Mouse (Mus musculus): ENCODE measurements at regions not wholly inside any gene's neighbourhood (a gene's known extent, or its start where the extent isn't known, plus 50 kb on each side); places are given as distances from the start of the nearest gene placed in this dataset.
"Not testable (repeated sequence)": the region's sequence is repeated elsewhere in the genome, so short reads cannot be mapped to it uniquely, and the experiment has no call there.

DNA sequence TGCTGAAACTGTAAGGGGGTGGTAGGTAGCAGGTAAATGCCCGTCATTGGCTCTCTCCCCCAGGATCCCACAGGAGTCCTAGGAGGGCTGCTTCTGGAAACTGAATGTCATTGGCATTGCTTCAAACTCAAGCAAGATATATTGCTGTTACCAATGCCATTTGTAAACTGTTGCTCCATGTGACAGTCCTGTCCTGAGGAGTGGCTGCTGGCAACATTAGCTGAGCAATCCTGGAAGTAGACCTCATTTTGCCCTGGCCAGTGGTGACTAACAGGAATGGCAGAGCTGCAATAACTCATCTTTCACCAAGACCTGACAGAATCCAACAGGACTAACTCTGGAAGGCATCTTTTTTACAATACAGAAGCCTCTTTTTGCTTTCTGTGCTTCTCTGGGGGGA lies 143.2 kb downstream of the Gm815 start:
- DNase-seq = no peak

DNA sequence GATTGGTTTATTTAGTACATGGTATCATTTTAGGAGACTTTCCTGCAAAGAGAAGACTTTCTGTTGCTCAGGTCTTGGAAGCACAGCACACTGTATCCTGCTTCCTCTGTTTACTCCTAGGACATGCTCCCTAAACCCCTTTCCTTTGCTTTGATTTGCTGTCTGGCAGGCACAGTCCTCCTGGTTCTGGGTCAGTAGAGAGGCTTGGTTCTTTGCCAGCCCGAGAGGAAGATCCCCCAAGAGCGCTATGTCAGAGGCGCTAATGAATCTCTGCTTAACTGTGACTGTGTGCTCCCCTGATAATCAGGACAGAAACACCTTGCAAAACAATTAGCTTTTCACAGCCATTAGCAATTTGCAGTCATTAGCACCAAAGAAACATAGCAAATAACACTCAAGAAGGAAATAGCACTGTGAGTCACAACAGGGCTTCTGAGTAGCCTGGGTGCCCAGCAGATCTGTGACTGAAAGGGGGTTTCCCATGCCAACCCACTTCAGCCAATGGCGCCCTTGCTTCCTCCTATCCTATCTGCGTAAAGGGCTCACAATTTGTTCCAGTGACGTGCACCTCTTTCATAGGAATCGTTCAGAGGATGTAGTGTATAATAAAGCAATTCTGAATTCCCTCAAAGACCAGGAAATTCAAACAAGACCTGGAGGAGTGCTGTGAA lies 145.5 kb downstream of the Gm815 start:
- DNase-seq = peak; percentile 32

DNA sequence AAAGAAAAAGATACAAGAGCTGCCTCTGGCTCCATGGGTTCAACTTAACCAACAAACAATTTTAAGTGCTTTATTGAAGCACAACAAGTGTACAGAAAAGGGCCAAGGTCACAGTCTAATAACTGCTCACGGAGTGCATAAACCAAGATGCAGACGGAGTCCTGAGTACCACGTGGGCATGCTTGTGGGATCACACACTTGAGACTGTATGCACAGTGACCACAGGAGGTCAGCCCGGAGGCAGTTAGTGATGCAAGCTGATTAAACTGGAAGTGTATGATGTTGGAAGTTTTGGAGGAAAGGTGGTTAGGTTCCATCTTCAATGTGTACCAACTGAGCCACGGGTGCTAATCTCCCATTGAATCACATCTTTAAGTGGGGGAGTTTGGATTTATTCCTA lies 146.9 kb downstream of the Gm815 start:
- peak; percentile 27 for DNase-seq

DNA sequence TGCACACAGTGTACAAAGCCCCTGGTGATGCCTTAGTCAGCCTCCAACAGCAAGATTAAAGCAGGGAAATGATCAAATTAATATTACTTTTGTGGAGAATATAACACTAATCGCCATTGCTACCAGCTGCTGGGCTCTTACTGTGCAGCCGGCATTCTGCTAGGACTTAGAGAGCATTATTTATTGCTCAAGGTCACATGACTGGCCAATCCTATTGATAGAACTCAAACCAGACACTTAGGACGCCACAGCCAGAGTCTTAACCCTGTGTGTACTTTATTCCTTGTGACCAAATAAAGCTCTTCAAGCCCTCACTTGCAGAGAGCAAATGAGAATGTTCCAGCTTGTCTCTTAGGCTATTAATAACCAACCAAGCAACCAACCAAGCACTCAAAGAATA lies 152.6 kb downstream of the Gm815 start:
- no peak for DNase-seq

DNA sequence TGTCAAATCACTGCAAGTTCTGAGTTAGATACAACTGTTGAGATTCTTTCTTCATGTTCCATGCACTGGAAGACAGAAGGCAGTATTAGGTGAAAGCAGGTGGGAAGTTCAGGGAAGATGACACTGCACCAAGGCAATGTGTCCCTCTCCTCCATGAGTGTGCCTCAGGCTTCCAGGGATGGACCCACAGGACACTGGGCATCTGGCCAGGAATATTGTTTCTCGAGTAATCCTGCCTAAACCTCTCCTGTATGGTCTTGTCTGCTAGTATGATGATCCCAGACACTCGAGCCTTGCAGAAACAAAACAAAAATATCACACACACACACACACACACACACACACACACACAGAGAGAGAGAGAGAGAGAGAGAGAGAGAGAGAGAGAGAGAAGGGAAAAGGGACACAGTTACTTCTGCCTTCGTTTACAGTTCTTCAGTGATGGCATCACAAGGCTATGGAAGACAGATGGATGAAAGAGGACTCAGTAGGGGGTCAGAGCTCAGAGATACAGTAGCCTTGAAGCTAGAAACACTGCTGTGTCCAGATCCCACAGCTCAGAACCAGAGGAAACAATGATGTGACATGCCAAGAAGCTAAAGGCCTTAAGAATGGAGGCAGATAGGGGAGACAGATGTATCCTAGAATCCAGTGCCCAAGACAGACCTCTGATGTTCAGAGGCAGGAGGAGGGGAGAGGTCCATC lies 154.8 kb downstream of the Gm815 start:
- DNase-seq = no peak

DNA sequence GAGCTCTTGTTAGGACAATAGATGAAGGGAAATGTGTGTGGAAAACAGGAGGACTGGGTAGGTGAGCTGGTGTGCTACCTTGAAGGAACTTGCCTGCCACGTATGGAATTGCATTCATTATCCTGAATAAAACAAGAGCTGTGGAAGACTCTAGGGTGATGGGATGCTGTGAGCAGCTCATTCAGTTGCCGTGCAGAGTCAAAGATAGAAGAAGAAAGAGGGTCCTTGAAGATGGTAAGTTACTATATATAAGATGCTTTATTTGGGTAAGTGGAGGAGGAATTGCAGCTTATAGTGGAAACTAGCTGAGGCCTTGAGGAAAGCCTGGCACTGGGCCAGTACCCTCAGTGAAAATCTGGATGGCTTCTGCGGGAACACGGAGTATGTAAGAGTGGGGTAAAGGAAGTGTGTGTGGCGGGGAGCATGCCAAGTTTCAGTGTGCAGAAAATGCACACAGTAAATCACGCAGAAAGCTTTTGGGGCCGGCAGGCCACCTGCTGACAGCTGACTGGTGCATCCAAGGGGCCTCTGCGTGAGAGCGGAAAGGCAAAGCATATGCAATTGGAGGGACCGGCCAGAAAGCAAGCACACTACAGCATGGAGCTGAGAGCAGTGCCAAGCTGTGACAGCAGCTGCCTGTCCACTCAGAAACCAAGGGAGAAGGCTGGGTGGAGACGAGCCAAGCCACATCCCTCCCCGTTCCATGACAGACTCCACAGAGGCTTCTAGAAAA lies 149.7 kb upstream of the Vldlr start:
- no peak for DNase-seq

DNA sequence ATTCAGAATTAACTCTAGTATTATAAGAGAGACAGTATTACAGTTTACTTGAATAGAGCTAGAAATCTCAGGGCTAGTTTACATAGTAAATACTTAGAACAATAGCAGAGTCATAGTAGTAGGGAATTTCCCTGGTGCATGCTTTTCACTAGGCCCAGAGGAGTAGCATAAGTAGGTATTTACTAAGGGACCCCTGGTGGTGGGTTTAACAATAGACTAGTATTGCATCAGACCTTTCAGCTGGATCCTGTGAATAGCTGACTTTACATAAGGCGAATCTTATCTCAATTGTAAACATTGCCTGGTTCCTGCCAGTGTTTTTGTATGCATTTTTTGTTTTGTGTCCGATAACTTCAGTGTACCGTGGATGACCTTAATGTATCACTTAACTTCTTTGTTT lies 143.0 kb upstream of the Vldlr start:
- no peak for DNase-seq

DNA sequence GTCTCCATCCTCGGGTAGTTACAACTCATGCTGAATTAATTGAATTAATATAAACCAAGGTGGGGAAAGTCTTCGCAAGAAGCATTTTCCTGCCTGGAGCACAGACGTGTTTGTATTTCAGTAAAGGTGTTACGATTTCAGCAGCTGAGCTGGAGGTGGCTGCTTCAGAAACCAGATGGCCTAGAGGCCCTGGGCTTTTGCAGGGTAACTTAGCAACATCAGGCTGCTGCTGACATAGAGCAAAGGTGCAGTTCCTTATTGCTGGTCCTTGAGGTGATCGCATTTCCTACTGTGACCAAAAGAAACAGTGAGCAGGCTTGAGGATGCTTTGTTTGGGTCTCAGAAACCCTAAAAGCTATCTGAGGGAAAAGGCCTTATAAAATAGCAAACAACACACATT lies 141.3 kb upstream of the Vldlr start:
- DNase-seq = no peak

DNA sequence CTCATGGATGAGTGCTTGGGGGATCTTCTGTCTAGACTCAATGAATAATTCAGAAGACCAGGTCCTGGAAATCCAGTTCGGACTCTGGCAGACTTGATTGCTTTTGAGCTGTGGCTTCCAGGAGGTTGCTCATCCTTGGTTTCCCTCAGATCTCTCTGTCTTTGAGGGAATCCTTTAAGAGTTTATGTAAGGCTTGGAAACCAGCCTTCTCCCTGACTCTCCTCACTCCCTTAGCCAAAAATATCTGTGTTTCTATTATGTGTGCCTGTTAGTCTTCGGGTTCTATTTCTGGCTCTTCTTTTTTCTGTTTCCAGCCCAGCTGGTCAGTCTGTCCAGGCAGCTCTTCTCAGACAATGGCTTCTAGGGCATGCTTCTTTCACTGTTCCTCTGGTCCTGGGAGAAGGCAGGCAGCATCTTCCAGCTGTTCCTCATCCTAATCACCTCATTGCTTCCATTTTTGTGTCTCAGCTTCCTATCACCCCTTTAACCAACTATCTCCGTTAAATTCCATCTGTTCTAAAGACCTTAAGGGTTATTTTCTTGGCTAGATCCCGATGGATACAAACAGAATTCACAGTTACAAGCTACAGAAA lies 139.3 kb upstream of the Vldlr start:
- DNase-seq = no peak

DNA sequence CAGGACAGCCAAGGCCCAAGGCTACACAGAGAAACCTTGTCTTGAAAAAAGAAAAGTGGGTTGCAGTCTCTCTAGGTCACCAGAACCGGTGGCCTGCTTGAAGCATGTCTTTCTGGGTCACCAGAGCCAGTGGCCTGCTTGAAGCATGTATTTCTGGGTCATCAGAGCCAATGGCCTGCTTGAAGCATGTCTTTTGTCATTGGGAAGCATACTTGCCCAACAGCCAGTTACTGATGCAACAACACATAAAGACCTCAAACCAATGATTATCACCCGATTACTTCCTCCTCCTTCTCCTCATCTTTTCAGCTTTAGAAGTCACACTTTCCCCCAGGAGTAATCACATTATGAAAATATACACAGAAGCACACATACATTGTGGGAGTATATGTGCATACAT lies 128.9 kb upstream of the Vldlr start:
- DNase-seq = no peak

DNA sequence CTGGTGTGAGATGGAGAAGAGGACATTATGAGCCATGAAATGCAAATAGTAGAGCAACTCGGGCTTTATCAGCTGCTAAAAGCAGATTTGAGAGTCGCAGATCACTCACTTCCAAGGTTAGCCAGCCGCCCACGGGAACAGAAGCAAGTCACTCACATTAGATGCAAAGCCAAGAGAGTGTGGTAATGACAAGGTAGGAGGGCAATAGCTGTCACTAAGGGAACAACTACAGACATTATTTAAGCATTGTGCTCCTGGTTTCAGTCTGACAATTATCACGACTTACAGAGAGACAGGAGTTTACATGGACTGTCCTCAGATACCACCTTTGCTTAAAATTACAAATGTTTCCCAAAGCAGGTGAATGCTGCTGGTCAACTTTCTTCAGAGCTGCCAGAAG lies 128.5 kb upstream of the Vldlr start:
- no peak for DNase-seq

DNA sequence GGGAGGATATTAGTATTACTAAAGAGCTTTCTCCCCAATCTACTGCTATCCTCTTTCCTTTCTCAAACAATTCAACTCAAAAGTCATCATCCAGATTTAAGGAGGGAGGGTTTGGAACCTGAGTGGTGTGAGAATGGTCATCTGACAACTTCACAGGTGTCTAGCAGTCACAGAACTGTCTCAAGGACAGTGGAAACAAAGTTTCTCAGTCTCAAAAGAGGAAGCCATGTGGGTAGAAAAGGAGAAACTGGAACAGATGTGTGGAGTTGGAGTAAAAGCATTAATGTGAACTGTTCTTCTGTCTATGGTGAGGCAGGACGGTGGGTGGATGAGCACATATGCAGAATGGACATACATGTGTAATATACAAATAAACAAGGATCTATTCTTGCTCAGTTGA lies 127.2 kb upstream of the Vldlr start:
- no peak for DNase-seq

DNA sequence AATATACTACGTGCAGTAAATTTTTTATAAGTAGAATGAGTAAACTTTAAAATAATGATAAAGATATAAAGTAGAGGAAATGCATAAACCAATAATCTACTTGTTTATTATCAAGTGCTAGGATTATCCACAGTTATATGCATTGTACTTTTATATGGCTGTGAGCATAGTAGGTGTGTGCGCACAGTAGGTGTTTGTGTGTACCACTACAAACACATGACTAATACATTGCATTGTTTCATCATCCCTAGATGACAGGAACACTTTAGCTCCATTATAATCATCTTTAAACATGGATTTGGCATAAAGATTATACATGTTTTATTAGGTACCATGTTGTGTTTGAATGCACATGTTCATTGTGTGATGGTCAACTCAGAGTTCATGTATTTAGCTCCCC lies 124.7 kb upstream of the Vldlr start:
- DNase-seq = no peak

DNA sequence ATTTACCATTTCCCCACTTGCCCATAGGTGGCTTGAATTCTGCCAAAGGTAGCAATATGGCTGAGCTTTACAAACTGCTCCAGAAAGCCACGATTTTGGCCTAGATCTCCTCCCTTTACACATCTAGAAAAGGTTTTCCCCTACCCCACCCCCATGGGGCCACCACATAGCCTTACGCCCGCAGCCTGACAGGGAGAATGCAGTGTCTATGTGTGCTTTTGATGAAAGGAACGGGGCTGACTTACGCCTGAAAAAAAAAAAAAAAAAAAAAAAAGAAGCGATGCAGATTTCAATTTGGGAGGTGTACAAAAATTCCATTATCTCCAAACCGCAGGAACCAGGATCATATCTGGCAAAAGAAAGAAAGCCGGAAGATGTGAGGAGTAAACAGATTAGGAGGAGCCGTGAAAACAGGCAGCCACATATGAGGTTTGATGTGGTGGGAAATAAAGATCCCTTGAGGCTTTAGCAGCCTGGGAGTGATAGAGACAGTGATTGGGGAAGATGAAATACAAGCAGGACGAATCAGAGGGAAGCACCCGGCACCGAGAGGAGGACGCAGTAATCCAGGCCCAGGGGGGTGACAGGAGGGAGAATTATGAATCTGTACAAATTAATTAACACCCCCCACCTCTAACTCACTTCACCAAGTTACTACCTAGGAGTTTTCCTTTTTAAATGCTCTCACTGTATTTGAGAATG lies 121.4 kb upstream of the Vldlr start:
- DNase-seq = no peak

DNA sequence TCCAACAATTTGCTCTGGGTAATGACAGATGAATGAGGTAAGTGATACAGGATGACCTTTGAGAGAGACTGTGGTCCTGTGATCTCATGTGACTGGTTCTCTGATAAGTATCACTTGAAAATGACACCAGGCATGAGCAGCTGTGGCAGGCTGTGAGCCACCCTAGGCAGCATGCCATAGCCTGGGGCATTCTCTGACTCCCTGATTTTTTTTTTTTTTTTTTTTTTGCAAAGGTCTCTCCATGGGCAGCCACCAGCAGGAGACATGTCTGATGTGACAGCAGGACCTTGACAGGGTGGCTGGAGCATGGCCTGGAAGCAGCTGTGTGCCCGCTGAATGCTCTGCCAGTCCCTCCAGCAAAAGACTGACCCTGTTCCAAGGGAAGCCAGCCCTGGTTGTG lies 116.4 kb upstream of the Vldlr start:
- DNase-seq = no peak

DNA sequence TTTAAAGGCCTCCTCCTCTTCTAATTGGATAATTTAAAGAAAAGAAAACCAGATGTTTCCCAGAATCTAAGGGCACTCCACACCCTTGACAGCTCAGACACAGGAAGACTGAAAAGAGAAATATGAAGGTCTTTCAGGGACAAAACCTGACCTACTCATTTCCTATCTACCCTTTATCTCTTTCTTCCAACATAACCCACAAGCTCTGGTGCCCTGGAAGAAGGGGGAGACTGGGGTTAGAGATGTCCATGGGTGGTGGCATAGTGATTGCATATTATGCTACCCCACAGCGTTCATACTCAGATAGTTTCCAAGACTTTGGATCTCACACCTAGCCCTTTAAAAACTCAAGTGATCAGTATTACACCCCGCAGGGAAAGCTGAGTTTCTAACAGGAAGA lies 105.8 kb upstream of the Vldlr start:
- DNase-seq = no peak

DNA sequence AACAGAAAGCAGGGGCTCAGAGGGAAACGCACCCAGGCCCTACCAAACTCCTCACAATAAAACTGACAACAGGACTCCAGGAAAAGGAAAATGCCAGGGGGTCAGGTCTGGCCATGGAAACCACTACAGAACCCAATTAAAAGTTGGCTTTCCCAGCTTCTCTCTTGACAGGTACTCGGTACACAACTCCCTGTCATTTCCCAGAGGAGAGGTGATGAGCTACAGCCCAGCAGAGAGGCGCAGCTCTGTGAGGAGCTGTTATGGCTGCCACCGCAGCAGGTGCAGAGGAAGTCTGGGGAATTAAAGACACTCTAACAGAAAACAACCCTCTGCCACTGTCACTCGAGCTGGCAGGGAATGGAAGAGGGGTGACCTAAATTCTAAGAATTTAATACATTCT lies 95.4 kb upstream of the Vldlr start:
- no peak for DNase-seq

DNA sequence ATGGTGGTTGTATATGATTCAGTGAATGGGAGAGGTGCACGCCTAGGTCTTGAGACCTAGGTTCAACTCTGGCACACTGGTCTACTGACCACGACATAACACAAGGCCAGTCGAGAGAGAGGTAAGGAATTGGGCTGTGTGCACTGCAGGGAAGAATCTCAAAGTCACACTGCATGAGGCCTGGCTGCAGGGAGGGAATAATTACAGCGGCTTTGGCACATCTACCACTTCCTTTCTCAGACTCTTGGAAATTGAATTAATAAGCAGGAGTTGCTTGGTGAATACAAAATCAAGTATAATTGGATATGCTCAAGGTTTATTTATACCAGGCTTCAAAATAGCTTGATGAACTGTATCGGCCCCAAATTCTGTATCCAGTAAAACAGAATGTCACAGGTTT lies 93.9 kb upstream of the Vldlr start:
- DNase-seq = no peak

DNA sequence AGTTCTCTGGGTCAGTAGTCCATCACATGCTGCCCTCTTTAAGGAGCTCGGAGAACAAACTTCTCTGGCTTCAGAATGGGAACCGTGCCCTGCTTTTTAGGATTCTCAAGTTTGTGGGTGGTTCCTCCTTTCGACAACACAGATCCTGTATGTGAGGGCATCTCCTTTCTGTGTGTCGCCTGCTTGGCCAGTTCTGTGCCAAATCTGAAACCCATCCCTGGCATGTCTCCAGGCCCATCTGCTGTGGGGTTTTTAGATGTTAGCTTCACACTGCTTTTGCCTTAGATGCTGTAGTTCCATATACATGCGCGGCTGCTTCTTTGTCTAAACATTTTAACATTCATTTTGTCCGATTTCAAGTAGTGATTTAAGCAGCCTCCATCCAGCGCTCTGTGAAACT lies 93.0 kb upstream of the Vldlr start:
- no peak for DNase-seq

DNA sequence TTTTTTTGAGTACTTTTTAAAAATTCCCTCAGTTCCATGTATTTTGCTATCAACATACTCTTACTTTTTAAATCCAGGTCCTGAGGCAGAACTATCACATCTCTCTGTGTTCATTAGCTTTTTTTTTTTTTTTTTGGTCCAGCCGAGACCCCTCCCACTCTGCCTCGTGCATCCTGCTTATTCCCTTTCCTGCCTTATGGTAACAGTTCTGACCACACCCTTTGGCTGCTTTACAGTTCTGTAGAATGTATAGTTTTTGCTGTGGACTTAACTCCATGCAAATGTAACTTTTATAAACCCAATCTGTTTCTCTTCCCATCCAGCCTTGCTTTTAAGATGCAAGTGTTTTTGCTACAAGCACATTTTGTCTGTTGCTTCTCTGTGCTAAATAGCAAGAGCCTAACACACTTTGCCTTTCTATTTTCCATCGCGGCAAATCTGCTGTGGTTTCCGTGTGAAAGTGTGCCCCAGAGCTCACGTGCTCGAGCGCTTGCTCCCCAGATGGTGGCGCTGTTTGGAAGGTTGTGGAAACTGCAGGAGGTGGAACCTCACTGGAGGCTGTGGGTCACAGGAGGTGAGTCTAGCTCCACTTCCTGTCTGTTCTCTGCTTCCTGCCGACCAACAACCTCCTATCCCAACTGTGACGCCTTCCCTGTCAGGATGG lies 92.3 kb upstream of the Vldlr start:
- peak; percentile 49 for DNase-seq

DNA sequence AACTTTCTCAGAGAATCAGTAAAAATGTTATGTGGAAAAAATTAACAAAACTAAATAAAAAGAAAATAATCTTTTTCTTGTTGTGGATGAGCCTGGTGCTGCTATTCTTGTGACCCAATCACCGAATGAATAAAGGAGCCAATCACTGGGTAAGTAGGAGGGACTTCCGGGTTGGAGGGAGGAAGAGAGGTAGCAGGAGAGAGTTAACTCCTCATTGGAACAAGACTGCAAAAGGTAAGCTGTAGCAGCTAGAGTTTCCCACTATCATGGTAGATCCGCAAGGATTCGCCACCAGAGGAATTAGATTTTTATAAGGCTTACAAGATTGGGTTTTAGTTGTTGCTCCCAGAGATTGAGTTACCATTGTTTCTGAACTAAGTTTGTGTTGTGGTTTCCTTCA lies 87.8 kb upstream of the Vldlr start:
- not testable (repeated sequence) for DNase-seq

DNA sequence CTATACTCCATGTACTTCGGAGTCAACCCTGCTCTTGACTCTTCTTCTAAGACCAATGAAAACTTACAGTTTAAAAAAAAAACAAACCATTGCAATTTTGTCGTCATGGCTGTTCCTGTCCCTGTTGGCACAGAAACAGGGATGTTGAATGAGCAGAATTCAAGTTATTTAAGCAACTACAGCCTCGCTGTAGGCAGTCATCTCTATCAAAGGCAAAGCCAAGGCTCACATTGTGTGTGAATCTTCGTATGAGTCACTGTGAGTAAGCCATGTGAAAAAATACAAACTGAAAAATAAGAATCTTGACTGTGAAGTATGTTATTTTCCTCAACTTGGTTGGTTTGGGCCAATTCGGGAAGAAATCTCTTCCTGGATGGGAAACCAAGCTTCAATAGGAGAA lies 81.9 kb upstream of the Vldlr start:
- DNase-seq = no peak

DNA sequence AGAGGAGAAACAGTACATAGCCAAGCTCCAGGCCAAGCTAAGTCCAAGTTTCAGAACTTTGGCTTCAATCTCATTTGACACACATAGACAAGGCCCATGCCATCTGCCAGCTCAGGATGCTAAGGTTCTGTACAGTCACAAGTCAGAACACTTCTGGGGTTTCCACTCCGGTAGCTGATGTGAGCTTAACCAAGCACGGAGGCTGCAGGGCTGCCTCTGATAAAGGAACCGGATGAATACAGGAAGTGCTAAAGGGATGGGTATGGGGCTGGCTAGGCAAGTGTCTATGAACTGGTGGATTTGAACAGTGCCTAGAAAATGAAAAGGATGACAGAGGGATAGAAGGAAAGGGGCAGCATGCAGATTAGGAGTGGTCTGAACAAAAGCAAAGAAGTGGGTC lies 75.4 kb upstream of the Vldlr start:
- no peak for DNase-seq
